Mouse (Mus musculus): Measurements from ENCODE around the gene Tsen15. TPM values are rescaled to one million over a fixed set of nuclear protein-coding genes. Genes with fewer than 3 reads are reported as not detected.
A peak's percentile ranks its signal among the peaks of the same experiment; 100 is the strongest.
"Not testable (repeated sequence)": the region's sequence is repeated elsewhere in the genome, so short reads cannot be mapped to it uniquely, and the experiment has no call there.

Tsen15 gene
- polyA plus RNA-seq, 1 experiment: 8.2 TPM

DNA sequence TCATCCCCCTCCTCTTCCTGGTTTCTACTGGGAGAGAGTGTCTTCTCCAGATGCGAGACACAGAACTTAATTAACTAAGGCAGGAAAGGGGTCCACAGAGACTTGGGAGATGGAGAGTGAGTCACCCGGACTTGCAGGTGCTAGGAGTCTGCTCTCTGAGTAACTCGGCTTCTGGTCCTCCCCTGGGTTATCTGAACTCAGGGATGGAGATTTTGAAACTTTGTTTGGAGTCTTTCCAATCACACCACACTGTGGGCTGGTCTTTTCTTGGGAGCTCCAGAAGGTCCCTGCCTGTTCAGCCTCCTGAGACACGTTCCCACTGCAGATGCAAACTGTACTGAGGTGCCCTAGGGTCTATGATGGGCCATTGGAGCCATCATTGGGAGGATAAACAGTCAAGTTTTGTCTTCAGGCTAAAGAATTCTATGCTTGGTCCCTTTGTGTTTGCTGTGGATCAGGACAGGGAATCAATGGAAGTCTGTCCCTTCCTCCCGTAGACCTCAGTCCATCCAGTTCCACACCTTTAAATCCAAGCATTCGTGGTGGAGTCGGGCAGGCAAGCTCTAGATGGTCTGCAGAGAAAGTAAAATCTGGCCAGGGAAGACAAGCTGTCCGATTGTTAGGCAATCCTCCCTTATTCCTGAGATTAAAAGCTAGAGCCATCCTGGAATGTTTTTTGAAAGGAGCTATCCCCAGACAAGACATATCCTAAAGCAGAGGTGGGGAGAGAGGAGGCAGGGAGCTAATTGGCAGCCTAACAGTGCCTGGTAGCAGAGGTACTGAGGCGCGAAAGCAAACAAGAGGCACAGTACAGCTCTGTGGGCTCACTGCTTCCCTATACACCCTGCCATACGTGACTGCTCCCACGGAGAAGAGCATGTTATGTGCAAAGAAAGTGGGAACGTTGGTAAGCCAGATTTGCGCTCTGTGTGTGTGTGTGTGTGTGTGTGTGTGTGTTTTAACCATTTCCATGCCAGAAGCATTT is 14.4 kb upstream of the Tsen15 start:
- Histone ChIP-seq H3K4me1 (ENCODE audit: control insufficient read depth, insufficient read depth, low read length) (peaks cover 6% of the 10 kb centered on the region), H3K27me3 (ENCODE audit: control insufficient read depth, insufficient read depth, low read length) (no peaks in the 10 kb centered on the region), H3K4me3 (ENCODE audit: control insufficient read depth, low read depth, low read length) (no peak overlapping the region), H3K27ac (ENCODE audit: control insufficient read depth, insufficient read depth, low read depth, low read length) (no peak overlapping the region), H3K36me3 (ENCODE audit: control insufficient read depth, insufficient read depth, low read length) (no peaks in the 10 kb centered on the region)
- TF ChIP-seq CTCF (IDR thresholded peaks at IDR 0.05; ENCODE audit: control insufficient read depth, insufficient read depth, insufficient replicate concordance, low read depth, low read length): no peak
- no peak for TF ChIP-seq POLR2A (IDR thresholded peaks at IDR 0.05; ENCODE audit: control insufficient read depth, low read depth, low read length)

DNA sequence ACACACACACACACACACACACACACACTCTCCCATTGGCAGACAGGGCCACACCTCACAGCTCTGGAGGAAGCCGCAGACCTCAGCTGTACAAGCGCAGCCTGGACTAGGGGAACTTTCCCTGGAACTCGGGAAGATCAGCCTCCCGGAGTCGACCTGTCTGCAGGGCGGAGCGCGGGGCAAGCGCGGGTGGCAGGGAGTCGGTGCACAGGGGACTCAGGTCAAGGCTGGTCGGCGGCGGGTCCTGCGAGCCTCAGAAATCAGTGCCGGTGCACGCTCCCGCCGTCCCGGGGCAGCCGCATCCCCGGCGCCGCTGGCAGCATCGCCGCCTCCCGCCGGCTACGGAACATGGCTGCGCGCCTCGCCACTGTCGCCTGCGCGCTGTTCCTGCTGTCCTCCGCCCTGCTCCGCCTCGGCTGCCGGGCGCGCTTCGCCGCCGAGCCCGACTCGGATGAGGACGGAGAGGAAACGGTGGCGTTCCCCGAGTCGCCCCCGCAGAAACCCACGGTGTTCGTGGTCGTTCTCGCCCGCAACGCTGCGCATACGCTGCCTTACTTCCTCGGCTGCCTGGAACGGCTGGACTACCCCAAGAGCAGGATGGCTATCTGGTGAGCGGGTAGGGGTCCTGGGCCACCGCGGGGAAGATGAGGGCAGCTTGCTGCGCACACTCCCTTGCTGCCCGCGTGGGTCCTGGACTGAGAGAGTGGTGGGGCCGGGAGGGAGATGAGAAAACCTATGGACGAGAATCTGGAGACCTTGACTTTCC is 13.5 kb upstream of the Tsen15 start, which contains the start of gene Colgalt2:
Gene Colgalt2 (plus strand): TSS at position 41 of the 766 bp plus-strand sequence.
- Histone ChIP-seq H3K4me1 (ENCODE audit: control insufficient read depth, insufficient read depth, low read length) (peaks cover 6% of the 10 kb centered on the region), H3K36me3 (ENCODE audit: control insufficient read depth, insufficient read depth, low read length) (no peaks in the 10 kb centered on the region), H3K27ac (ENCODE audit: control insufficient read depth, insufficient read depth, low read depth, low read length) (no peak within 1 kb of the TSS), H3K4me3 (ENCODE audit: control insufficient read depth, low read depth, low read length) (peak within 1 kb of the TSS; percentile 56), H3K27me3 (ENCODE audit: control insufficient read depth, insufficient read depth, low read length) (no peaks in the 10 kb centered on the region)
- no peak for TF ChIP-seq POLR2A (IDR thresholded peaks at IDR 0.05; ENCODE audit: control insufficient read depth, low read depth, low read length)
- no peak for TF ChIP-seq CTCF (IDR thresholded peaks at IDR 0.05; ENCODE audit: control insufficient read depth, insufficient read depth, insufficient replicate concordance, low read depth, low read length)

DNA sequence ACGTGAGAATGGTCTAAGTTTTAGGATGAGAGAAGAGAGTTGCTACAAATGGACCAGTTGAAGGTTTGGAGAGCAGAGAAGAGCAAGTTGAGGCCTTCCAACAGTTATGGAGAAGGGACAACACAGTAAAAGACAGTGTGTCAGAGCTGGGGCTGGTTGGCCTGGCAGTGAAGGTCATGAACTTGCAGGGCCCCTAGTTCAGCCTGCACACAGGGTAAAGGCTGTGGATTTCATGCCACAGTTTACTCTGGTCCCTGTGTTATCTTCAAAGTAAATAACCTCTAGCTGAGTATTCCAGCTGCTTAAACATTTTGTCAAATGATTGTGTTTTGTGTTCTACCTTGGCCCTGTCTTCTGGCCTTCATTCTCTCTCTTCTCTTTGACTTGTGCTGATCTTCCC is 12.2 kb upstream of the Tsen15 start:
- no peak for TF ChIP-seq CTCF (IDR thresholded peaks at IDR 0.05; ENCODE audit: control insufficient read depth, insufficient read depth, insufficient replicate concordance, low read depth, low read length)
- TF ChIP-seq POLR2A (IDR thresholded peaks at IDR 0.05; ENCODE audit: control insufficient read depth, low read depth, low read length): no peak

DNA sequence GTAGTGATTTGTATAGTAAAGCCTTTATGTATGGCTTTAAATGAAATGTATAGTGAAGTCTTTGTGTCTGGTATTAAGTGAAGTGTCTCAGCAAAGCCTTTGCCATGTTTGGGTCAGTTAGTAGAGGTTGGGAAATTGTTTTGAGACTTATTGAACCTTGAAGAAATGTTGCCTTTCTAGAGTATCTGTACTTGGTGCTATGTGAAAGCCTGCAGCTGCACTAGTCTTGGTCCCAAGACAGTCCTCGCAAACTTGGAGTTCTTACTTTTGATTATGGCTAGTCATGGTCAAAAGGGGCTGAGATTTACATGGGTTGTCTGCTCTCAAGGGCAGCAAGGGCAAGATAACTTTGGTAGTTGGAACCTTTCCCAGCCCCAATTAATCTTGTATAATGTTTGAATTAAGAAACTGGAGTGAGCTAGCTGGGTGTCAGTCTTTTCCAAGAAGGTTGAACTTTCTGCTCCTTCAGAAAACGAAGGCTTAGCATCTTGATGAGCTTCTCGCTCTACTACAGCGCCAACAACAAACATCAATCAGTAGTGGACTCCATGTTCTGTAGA is 8.5 kb upstream of the Tsen15 start:
- no peaks in the 10 kb centered on the region for H3K27me3 ChIP-seq (ENCODE audit: control insufficient read depth, insufficient read depth, low read length)
- H3K4me1 ChIP-seq (ENCODE audit: control insufficient read depth, insufficient read depth, low read length): peaks cover 4% of the 10 kb centered on the region; the same call in 1 of the 2 replicates
- no peaks in the 10 kb centered on the region for H3K36me3 ChIP-seq (ENCODE audit: control insufficient read depth, insufficient read depth, low read length)
- no peak overlapping the region for H3K4me3 ChIP-seq (ENCODE audit: control insufficient read depth, low read depth, low read length)
- no peak overlapping the region for H3K27ac ChIP-seq (ENCODE audit: control insufficient read depth, insufficient read depth, low read depth, low read length)
- TF ChIP-seq POLR2A (IDR thresholded peaks at IDR 0.05; ENCODE audit: control insufficient read depth, low read depth, low read length) (no peak), CTCF (IDR thresholded peaks at IDR 0.05; ENCODE audit: control insufficient read depth, insufficient read depth, insufficient replicate concordance, low read depth, low read length) (no peak)

More for the DNA sequence above, 12.2 kb upstream of the Tsen15 start:
- H3K4me3 ChIP-seq (ENCODE audit: control insufficient read depth, low read depth, low read length): no peak overlapping the region
- no peaks in the 10 kb centered on the region for H3K27me3 ChIP-seq (ENCODE audit: control insufficient read depth, insufficient read depth, low read length)
- H3K27ac ChIP-seq (ENCODE audit: control insufficient read depth, insufficient read depth, low read depth, low read length): no peak overlapping the region
- H3K4me1 ChIP-seq (ENCODE audit: control insufficient read depth, insufficient read depth, low read length): peaks cover 6% of the 10 kb centered on the region
- H3K36me3 ChIP-seq (ENCODE audit: control insufficient read depth, insufficient read depth, low read length): no peaks in the 10 kb centered on the region

- H3K27me3 ChIP-seq (ENCODE audit: control insufficient read depth, insufficient read depth, low read length): no peaks in the 10 kb centered on the region
- H3K4me3 ChIP-seq (ENCODE audit: control insufficient read depth, low read depth, low read length): no peak overlapping the region
- H3K27ac ChIP-seq (ENCODE audit: control insufficient read depth, insufficient read depth, low read depth, low read length): no peak overlapping the region
- no peaks in the 10 kb centered on the region for H3K36me3 ChIP-seq (ENCODE audit: control insufficient read depth, insufficient read depth, low read length)
- TF ChIP-seq POLR2A (IDR thresholded peaks at IDR 0.05; ENCODE audit: control insufficient read depth, low read depth, low read length) (no peak), CTCF (IDR thresholded peaks at IDR 0.05; ENCODE audit: control insufficient read depth, insufficient read depth, insufficient replicate concordance, low read depth, low read length) (no peak)
- H3K4me1 ChIP-seq (ENCODE audit: control insufficient read depth, insufficient read depth, low read length): no peaks in the 10 kb centered on the region
Measured at GRCm38 (mm10) chr1:152394137-152394536, 7.6 kb upstream of the Tsen15 start.

GRCm38 (mm10) chr1:152389271-152389670 is 2.8 kb upstream of the Tsen15 start:
- Histone ChIP-seq H3K27me3 (ENCODE audit: control insufficient read depth, insufficient read depth, low read length) (no peaks in the 10 kb centered on the region), H3K4me3 (ENCODE audit: control insufficient read depth, low read depth, low read length) (no peak overlapping the region), H3K36me3 (ENCODE audit: control insufficient read depth, insufficient read depth, low read length) (no peaks in the 10 kb centered on the region), H3K4me1 (ENCODE audit: control insufficient read depth, insufficient read depth, low read length) (0 out of 2 replicates have a peak, but pooled peaks cover 2% of the 10 kb centered on the region), H3K27ac (ENCODE audit: control insufficient read depth, insufficient read depth, low read depth, low read length) (no peak overlapping the region)
- TF ChIP-seq CTCF (IDR thresholded peaks at IDR 0.05; ENCODE audit: control insufficient read depth, insufficient read depth, insufficient replicate concordance, low read depth, low read length) (no peak), POLR2A (IDR thresholded peaks at IDR 0.05; ENCODE audit: control insufficient read depth, low read depth, low read length) (no peak)

DNA sequence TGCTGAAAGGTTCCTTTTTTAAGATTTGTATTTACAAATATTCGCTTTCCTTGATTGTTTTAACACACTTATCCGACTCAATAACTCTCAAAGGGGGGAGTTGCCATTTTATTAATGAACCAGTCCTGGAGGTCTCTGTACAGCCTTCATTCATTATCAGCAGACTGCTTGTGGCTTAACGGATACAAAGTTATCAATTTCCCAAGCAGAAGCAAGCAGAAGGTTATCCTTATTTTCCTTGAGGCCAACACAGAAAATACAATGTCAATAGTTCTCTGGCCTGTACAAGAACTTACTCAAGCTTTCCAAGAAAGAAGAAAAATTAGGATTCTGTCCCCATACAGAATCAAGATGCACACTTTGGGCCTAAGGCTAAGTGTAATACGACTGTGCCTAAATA is 795 bp downstream of the Tsen15 start:
- not testable (repeated sequence) for H3K27me3 ChIP-seq (ENCODE audit: control insufficient read depth, insufficient read depth, low read length); H3K4me1 ChIP-seq (ENCODE audit: control insufficient read depth, insufficient read depth, low read length); H3K27ac ChIP-seq (ENCODE audit: control insufficient read depth, insufficient read depth, low read depth, low read length); H3K36me3 ChIP-seq (ENCODE audit: control insufficient read depth, insufficient read depth, low read length)
- H3K4me3 ChIP-seq (ENCODE audit: control insufficient read depth, low read depth, low read length): peak overlapping the region; percentile 96; the same call in 1 of the 2 replicates

Data from testis, adult 2 months (tissue).